In the genomic region with DNA sequence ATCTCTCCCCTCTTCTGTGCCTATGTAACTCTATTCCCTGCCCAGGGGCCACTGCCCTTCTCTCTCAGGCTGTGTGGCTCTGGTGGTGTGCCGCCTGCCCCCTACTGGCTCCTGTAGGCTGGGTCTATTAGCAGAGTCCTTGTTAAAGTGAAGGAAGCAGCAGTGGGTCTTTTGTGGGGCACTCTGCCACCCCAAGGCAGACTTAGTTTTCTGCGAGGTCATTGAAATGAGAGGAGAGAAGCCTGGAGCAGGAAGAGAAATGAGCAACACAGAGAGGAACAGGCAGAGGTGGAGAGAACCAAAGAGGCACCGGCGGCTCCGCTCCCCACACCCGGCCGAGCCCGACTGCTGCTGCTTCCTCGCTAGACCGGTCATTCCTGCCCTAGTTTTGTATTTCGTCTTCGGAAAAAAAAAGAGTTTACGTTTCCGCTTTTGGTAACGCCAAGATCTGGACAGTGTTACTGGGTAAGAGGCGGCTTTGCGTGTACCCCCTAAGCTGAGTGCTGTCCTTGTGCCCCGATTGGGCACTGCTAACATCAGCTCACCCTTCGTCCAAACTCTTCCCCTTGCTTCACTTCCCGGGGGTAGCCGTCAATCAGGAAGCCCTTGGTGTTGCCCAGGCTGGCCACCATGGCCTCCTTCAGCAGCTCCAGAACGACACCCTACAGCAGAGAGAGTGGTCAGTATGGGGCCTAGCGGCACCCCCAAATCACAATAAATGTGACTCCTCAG, we compare ENCODE assay signal across 8 mouse cellular contexts.
A peak's percentile ranks its signal among the peaks of the same experiment; 100 is the strongest.
DNase-seq lines count a peak whose midpoint lies in the region; ATAC-seq and TF ChIP-seq lines count a peak whose summit lies in the region.

No protein-coding gene starts in this region.

- no peak for DNase-seq in Patski (ENCODE audit: low read depth, low spot score)
- peak; percentile 31 for DNase-seq in cerebellum, adult 9-10 months
- DNase-seq in frontal cortex, postnatal 14 days (ENCODE audit: low spot score in 2 of 2) = peak; percentile 38 to 46
- peak; percentile 29 for DNase-seq in hindbrain, embryonic 14.5 days (ENCODE audit: low spot score)
- DNase-seq in layer of hippocampus, postnatal 36 days = peak; percentile 44
- DNase-seq in right cerebral cortex, adult 18-20 months = peak; percentile 52
- peak; percentile 59 for DNase-seq in urinary bladder, postnatal 25 days (ENCODE audit: low spot score)

- no peaks in the 10 kb centered on the region for H3K9me3 ChIP-seq in hindbrain, embryonic 14.5 days (ENCODE audit: control insufficient read depth, low read length)

- no peak overlapping the region for H3K27ac ChIP-seq in hindbrain, embryonic 14.5 days
- H3K27ac ChIP-seq in macrophage = peak overlapping the region; percentile 83

- 6% methylated on average over 23 of the region's 23 CpGs for WGBS in hindbrain, embryonic 14.5 days
- WGBS in macrophage (ENCODE audit: missing documents) = 3% methylated on average over 21 of the region's 23 CpGs

- peak overlapping the region; percentile 52 for H3K4me2 ChIP-seq in hindbrain, embryonic 14.5 days (replicated peaks)

- 0 out of 2 replicates have a peak overlapping the region, but pooled peaks have one; percentile 5 for H3K9ac ChIP-seq in hindbrain, embryonic 14.5 days

- in situ Hi-C loops in Patski (cut with MboI; ENCODE audit: low pct_unique_long_range_greater_than_20kb) = loop anchor here (5.0 to 10.0 kb wide), 2 partner anchors 83 to 234 kb away; a partner anchor contains a TSS

- POLR2A ChIA-PET in Patski (lab: Charles Lee) = interaction anchor here (0.8 to 1.3 kb wide), 3 partner anchors 14 to 91 kb away, joined by 3 to 5 read pairs (median 3); no protein-coding TSS in a partner anchor

- no peaks in the 10 kb centered on the region for H3K36me3 ChIP-seq in hindbrain, embryonic 14.5 days (replicated peaks; ENCODE audit: control insufficient read depth, insufficient read depth)
- no peaks in the 10 kb centered on the region for H3K36me3 ChIP-seq in macrophage (ENCODE audit: inconsistent target)

- TF ChIP-seq CTCF in Patski (IDR thresholded peaks at IDR 0.05) = no peak

- peak; percentile 86 for ATAC-seq in Patski
- peak; percentile 64 for ATAC-seq in hindbrain, embryonic 14.5 days (ENCODE audit: low FRiP score)

- peak overlapping the region; percentile 22 for H3K4me3 ChIP-seq in hindbrain, embryonic 14.5 days (replicated peaks; ENCODE audit: low read length)
- H3K4me3 ChIP-seq in macrophage (ENCODE audit: inconsistent target) = peak overlapping the region; percentile 46

- no peaks in the 10 kb centered on the region for H3K79me2 ChIP-seq in macrophage (ENCODE audit: inconsistent target)

- H3K4me1 ChIP-seq in hindbrain, embryonic 14.5 days (replicated peaks; ENCODE audit: control insufficient read depth, insufficient read depth, low read length) = 0 out of 2 replicates have a peak, but pooled peaks cover 4% of the 10 kb centered on the region

- CTCF ChIA-PET in Patski (lab: Charles Lee) = interaction anchor here (0.6 to 2.7 kb wide), 5 partner anchors 12 to 251 kb away, joined by 3 to 5 read pairs (median 3); no protein-coding TSS in a partner anchor

- H3K27me3 ChIP-seq in Patski = no peaks in the 10 kb centered on the region
- no peaks in the 10 kb centered on the region for H3K27me3 ChIP-seq in hindbrain, embryonic 14.5 days (ENCODE audit: control insufficient read depth, insufficient read depth, low read length)
